Mouse (Mus musculus): ENCODE data around the gene Slc48a1. TPM values are rescaled to one million over a fixed set of nuclear protein-coding genes. Genes with fewer than 3 reads are reported as not detected.

Gene Slc48a1
- polyA plus RNA-seq, 1 experiment from 2014 or later = 81.9 TPM

DNA sequence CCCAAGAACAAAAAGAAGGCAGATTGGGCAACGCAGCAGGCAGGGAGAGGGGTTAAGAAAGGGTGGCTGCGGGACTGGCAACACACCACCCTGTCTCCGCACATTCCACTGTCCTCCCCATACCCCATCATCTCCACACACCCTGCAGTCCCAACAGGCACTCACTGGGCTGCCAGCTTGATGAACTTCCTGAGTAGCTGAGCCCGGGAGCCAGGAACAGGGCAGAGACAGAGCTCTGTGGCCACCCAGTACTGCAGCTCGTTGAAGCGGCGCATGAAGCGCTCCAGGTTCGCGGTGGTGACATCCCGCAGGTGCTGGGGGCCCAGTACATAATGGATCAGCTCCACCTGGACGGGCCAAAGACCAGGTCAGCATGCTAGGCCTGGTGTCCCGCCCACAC, 28.5 kb upstream of the Slc48a1 start:
- H3K4me1 ChIP-seq (ENCODE audit: insufficient read depth, low read length) = peaks cover 15% of the 10 kb centered on the region
- 79% methylated on average over 13 of the region's 13 CpGs for WGBS
- no peaks in the 10 kb centered on the region for H3K9me3 ChIP-seq (ENCODE audit: low read length)
- ATAC-seq (ENCODE audit: low FRiP score, low TSS enrichment) = no peak
- H3K9ac ChIP-seq (replicated peaks; ENCODE audit: low read length) = no peak overlapping the region
- peaks cover 27% of the 10 kb centered on the region; the same call in 1 of the 2 replicates for H3K36me3 ChIP-seq (ENCODE audit: insufficient read depth, low read length)
- no peak overlapping the region for H3K27ac ChIP-seq (ENCODE audit: low read length)
- no peak overlapping the region for H3K4me2 ChIP-seq (replicated peaks; ENCODE audit: low read depth, low read length)
- H3K4me3 ChIP-seq (ENCODE audit: low read length) = no peak overlapping the region
- no peaks in the 10 kb centered on the region for H3K27me3 ChIP-seq (ENCODE audit: insufficient read depth, low read length)

DNA sequence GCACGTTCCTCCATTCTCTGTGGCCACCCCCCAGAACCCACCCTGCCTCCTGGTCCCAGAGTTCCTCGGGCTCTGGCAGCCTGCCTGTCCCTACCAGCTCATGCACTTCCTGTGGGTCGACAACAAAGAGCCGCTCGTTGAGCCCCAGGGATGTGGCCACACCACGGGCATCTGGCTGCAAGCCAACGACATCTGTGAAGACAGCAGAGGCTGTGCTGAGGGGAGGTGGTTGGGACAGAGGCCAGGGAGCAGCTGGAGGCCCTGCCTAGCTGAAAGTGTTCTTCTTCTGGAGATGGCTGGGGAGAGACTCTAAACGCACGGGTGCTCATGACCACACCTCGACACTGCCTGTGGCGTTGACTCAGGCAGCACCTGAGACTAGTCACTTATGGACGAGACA, 27.6 kb upstream of the Slc48a1 start:
- Histone ChIP-seq H3K27me3 (ENCODE audit: insufficient read depth, low read length) (no peaks in the 10 kb centered on the region), H3K4me1 (ENCODE audit: insufficient read depth, low read length) (peaks cover 20% of the 10 kb centered on the region), H3K4me2 (replicated peaks; ENCODE audit: low read depth, low read length) (no peak overlapping the region), H3K27ac (ENCODE audit: low read length) (peak overlapping the region; percentile 2; the same call in 1 of the 2 replicates), H3K4me3 (ENCODE audit: low read length) (no peak overlapping the region), H3K36me3 (ENCODE audit: insufficient read depth, low read length) (peaks cover 18% of the 10 kb centered on the region; the same call in 1 of the 2 replicates), H3K9me3 (ENCODE audit: low read length) (no peaks in the 10 kb centered on the region), H3K9ac (replicated peaks; ENCODE audit: low read length) (no peak overlapping the region)
- peak; percentile 71 for ATAC-seq (ENCODE audit: low FRiP score, low TSS enrichment)
- 31% methylated on average over 12 of the region's 12 CpGs for WGBS

DNA sequence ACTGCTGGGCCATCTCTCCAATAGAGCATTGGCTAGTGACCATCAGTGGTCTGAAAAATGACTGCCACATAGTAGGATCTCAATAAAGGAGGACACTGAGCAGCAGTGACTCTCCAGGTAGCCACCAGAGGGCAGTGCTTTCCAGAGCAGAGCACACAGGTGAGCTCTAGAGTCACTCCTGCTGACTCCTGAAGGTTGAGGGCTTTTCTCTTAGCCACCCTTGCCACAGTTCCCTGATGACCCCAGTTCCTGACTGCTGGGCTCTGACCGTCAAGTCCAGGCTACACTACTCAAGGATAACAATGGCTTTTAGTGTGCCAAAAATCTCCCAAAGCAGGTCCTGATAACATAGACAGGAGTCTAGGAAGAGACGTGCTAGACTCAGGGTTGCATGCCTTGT, 26.6 kb upstream of the Slc48a1 start:
- WGBS = 83% methylated on average over 2 of the region's 2 CpGs
- Histone ChIP-seq H3K4me2 (replicated peaks; ENCODE audit: low read depth, low read length) (no peak overlapping the region), H3K27ac (ENCODE audit: low read length) (no peak overlapping the region), H3K4me3 (ENCODE audit: low read length) (no peak overlapping the region), H3K9me3 (ENCODE audit: low read length) (no peaks in the 10 kb centered on the region), H3K9ac (replicated peaks; ENCODE audit: low read length) (no peak overlapping the region), H3K27me3 (ENCODE audit: insufficient read depth, low read length) (no peaks in the 10 kb centered on the region), H3K36me3 (ENCODE audit: insufficient read depth, low read length) (peaks cover 17% of the 10 kb centered on the region), H3K4me1 (ENCODE audit: insufficient read depth, low read length) (peaks cover 20% of the 10 kb centered on the region)
- no peak for ATAC-seq (ENCODE audit: low FRiP score, low TSS enrichment)

DNA sequence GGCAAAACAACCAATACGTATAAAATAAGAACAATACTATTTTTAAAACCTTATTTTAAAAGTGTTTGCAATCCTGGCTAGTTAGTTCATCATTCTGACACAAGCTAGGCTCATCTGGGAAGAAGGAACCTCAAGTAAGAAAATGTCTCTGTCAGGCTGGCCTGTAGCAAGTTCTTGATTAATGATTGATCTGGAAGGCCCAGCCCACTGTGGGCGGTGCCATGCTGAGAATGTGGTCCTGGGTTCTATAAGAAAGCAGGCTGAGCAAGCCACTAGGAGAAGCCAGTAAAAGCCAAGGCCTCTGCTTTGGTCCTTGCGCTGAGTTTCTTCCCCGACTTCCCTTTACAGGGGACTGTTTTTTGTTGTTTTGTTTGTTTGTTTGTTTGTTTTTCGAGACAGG, 25.8 kb upstream of the Slc48a1 start:
- Histone ChIP-seq H3K27ac (ENCODE audit: low read length) (no peak overlapping the region), H3K4me3 (ENCODE audit: low read length) (no peak overlapping the region), H3K4me1 (ENCODE audit: insufficient read depth, low read length) (peaks cover 20% of the 10 kb centered on the region), H3K27me3 (ENCODE audit: insufficient read depth, low read length) (no peaks in the 10 kb centered on the region), H3K9me3 (ENCODE audit: low read length) (no peaks in the 10 kb centered on the region), H3K36me3 (ENCODE audit: insufficient read depth, low read length) (peaks cover 20% of the 10 kb centered on the region), H3K4me2 (replicated peaks; ENCODE audit: low read depth, low read length) (no peak overlapping the region), H3K9ac (replicated peaks; ENCODE audit: low read length) (no peak overlapping the region)
- 91% methylated on average over 5 of the region's 5 CpGs for WGBS
- no peak for ATAC-seq (ENCODE audit: low FRiP score, low TSS enrichment)

DNA sequence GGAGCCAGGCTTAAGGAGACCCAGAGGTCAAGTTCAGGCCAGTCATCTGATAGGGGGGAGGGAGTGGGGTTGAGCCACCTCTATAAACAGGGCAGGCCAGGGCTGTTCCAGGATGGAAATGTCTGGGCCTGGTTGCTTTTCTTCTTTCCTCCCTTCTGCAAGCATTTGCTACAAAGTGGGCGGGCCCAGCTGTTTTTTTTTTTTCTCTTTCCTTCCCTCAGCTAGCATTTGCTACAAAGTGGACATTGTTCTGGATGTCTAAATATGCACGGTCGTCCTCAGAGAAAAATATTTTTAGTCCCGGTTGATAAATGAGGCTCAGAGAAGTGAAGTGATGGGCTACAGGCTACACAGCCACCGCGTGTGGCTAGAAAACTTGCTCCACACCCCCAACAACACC, 23.8 kb upstream of the Slc48a1 start:
- Histone ChIP-seq H3K9me3 (ENCODE audit: low read length) (no peaks in the 10 kb centered on the region), H3K4me2 (replicated peaks; ENCODE audit: low read depth, low read length) (no peak overlapping the region), H3K9ac (replicated peaks; ENCODE audit: low read length) (no peak overlapping the region), H3K4me1 (ENCODE audit: insufficient read depth, low read length) (peaks cover 20% of the 10 kb centered on the region), H3K36me3 (ENCODE audit: insufficient read depth, low read length) (peaks cover 18% of the 10 kb centered on the region), H3K27ac (ENCODE audit: low read length) (no peak overlapping the region), H3K4me3 (ENCODE audit: low read length) (no peak overlapping the region), H3K27me3 (ENCODE audit: insufficient read depth, low read length) (no peaks in the 10 kb centered on the region)
- no peak for ATAC-seq (ENCODE audit: low FRiP score, low TSS enrichment)
- WGBS = 46% methylated on average over 6 of the region's 6 CpGs

DNA sequence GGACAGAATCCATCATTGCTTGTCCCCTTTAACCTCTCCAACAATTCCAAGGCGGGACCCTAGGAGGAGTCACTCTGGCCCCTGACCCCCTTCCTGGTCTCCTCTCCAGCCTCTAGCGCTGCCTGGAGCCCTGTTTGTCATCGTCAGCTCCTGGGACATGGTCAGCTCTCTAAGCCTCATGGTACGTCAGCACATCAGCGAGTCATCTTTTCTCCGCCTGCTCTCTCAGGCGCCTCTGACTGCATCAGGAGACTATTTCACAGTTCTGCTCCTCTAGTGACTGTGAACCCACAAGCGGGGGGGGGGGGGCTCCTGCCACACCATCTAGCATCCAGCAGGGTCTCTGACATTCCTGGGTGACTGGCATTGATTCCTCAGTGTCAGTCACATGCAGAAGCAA, 23.0 kb upstream of the Slc48a1 start:
- Histone ChIP-seq H3K36me3 (ENCODE audit: insufficient read depth, low read length) (peaks cover 20% of the 10 kb centered on the region), H3K27me3 (ENCODE audit: insufficient read depth, low read length) (no peaks in the 10 kb centered on the region), H3K27ac (ENCODE audit: low read length) (no peak overlapping the region), H3K4me3 (ENCODE audit: low read length) (no peak overlapping the region), H3K9ac (replicated peaks; ENCODE audit: low read length) (no peak overlapping the region), H3K4me1 (ENCODE audit: insufficient read depth, low read length) (peaks cover 17% of the 10 kb centered on the region), H3K4me2 (replicated peaks; ENCODE audit: low read depth, low read length) (no peak overlapping the region), H3K9me3 (ENCODE audit: low read length) (no peaks in the 10 kb centered on the region)
- ATAC-seq (ENCODE audit: low FRiP score, low TSS enrichment) = no peak
- WGBS = 56% methylated on average over 8 of the region's 8 CpGs

DNA sequence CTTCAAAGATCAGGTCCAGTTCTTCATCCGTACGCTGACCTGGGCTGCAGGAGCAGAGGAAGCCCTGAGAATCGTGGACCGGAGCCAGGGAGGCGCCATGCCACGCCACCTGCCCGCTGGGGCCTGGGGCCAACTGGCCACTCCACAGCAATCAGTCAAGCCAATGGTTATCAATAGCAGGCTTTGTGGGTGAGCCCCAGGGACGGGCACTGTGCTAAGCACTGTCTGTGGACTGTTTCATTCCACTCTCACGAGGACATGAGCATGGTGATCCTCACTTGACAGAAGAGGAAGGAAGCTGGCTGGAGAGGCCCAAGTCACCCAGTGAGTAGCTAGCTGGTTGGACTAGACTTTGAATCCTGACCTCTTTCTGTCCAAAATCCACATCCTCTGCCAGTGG, 18.3 kb upstream of the Slc48a1 start:
- Histone ChIP-seq H3K36me3 (ENCODE audit: insufficient read depth, low read length) (peaks cover 17% of the 10 kb centered on the region), H3K4me2 (replicated peaks; ENCODE audit: low read depth, low read length) (no peak overlapping the region), H3K9ac (replicated peaks; ENCODE audit: low read length) (no peak overlapping the region), H3K4me1 (ENCODE audit: insufficient read depth, low read length) (peaks cover 24% of the 10 kb centered on the region), H3K27me3 (ENCODE audit: insufficient read depth, low read length) (no peaks in the 10 kb centered on the region), H3K27ac (ENCODE audit: low read length) (no peak overlapping the region), H3K4me3 (ENCODE audit: low read length) (no peak overlapping the region), H3K9me3 (ENCODE audit: low read length) (no peaks in the 10 kb centered on the region)
- ATAC-seq (ENCODE audit: low FRiP score, low TSS enrichment) = no peak
- WGBS = 89% methylated on average over 9 of the region's 9 CpGs

DNA sequence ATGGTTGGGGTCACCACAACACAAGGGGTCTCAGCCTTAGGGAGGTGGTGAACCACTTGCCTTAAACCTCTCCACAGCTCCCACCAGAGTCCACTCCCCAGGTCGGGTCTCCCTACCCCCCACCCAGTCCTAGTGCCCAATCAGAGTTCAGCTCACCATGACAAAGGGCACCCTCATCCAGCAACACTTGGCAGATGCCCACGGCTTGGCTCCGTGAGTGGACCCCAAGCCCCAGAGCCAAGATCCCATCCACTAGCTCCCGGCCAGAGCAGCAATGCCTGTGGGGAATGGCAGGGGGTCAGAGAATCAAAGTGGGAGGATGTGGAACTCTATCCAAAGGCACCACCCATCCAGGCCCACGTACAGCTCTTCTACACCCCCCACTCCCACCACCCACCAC, 17.4 kb upstream of the Slc48a1 start:
- Histone ChIP-seq H3K36me3 (ENCODE audit: insufficient read depth, low read length) (peaks cover 17% of the 10 kb centered on the region), H3K9me3 (ENCODE audit: low read length) (no peaks in the 10 kb centered on the region), H3K4me2 (replicated peaks; ENCODE audit: low read depth, low read length) (no peak overlapping the region), H3K27ac (ENCODE audit: low read length) (no peak overlapping the region), H3K4me3 (ENCODE audit: low read length) (no peak overlapping the region), H3K4me1 (ENCODE audit: insufficient read depth, low read length) (peaks cover 30% of the 10 kb centered on the region), H3K9ac (replicated peaks; ENCODE audit: low read length) (no peak overlapping the region), H3K27me3 (ENCODE audit: insufficient read depth, low read length) (no peaks in the 10 kb centered on the region)
- ATAC-seq (ENCODE audit: low FRiP score, low TSS enrichment) = no peak
- WGBS = 61% methylated on average over 5 of the region's 5 CpGs

DNA sequence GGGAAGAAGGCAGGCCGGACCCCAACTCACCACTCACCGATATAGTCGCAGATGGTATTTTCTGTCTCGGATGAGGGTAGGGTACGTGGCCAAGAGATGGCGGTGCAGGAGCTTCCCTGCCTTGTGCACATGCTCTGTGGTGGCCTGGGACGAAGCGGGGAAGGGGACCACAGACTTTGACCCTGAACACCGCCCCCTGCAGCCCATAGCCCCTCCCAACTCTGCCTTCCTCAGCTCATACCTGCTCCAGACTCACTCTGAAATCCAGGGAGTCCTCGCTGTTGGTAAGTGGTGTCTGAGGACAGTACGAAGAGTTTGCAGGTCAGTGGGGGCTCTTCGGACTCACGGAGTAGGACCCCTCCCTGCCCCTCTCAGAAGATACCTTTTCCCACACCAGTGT, 16.9 kb upstream of the Slc48a1 start:
- Histone ChIP-seq H3K27ac (ENCODE audit: low read length) (no peak overlapping the region), H3K4me2 (replicated peaks; ENCODE audit: low read depth, low read length) (no peak overlapping the region), H3K9ac (replicated peaks; ENCODE audit: low read length) (no peak overlapping the region), H3K4me3 (ENCODE audit: low read length) (no peak overlapping the region), H3K27me3 (ENCODE audit: insufficient read depth, low read length) (peaks cover 3% of the 10 kb centered on the region; the same call in 1 of the 2 replicates), H3K4me1 (ENCODE audit: insufficient read depth, low read length) (peaks cover 35% of the 10 kb centered on the region), H3K9me3 (ENCODE audit: low read length) (no peaks in the 10 kb centered on the region), H3K36me3 (ENCODE audit: insufficient read depth, low read length) (peaks cover 17% of the 10 kb centered on the region)
- ATAC-seq (ENCODE audit: low FRiP score, low TSS enrichment) = 0 out of 2 replicates have a peak, but pooled peaks have one; percentile 20
- WGBS = 52% methylated on average over 13 of the region's 13 CpGs

DNA sequence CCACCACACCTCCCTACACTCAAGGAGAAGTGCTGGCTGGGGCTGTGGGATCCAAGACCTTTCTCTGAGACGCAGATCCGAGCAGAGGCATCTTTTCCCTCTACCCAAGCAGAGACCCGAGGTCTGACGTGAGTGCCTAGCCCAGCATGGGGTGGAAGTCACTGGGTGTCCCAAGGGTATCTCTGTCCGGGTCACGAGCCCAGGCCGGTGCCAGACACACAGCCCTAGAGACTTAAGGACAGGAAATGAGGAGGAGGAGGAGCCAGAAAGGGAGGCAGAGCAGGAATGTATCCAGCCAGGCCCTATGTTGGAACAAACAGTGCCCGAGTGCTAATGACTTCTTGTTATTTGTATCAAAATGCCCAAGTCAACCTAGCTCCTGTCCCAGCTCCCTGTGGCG, 15.6 kb upstream of the Slc48a1 start:
- no peak overlapping the region for H3K9ac ChIP-seq (replicated peaks; ENCODE audit: low read length)
- WGBS = 51% methylated on average over 9 of the region's 9 CpGs
- peaks cover 5% of the 10 kb centered on the region; the same call in 1 of the 2 replicates for H3K27me3 ChIP-seq (ENCODE audit: insufficient read depth, low read length)
- peaks cover 44% of the 10 kb centered on the region for H3K4me1 ChIP-seq (ENCODE audit: insufficient read depth, low read length)
- no peak overlapping the region for H3K4me3 ChIP-seq (ENCODE audit: low read length)
- peaks cover 8% of the 10 kb centered on the region; the same call in 1 of the 2 replicates for H3K36me3 ChIP-seq (ENCODE audit: insufficient read depth, low read length)
- H3K9me3 ChIP-seq (ENCODE audit: low read length) = no peaks in the 10 kb centered on the region
- H3K27ac ChIP-seq (ENCODE audit: low read length) = no peak overlapping the region
- 0 out of 2 replicates have a peak overlapping the region, but pooled peaks have one; percentile 10 for H3K4me2 ChIP-seq (replicated peaks; ENCODE audit: low read depth, low read length)
- ATAC-seq (ENCODE audit: low FRiP score, low TSS enrichment) = no peak

Measured in kidney, embryonic 16.5 days (tissue).